Mouse (Mus musculus): Measurements from ENCODE around the gene Zfp446.

GRCm38 (mm10) chr7:12985724-12986123 lies 8.1 kb downstream of the Zfp446 start:
- TF ChIP-seq CEBPB (IDR thresholded peaks at IDR 0.05; ENCODE audit: insufficient read depth, poor library complexity, severe bottlenecking) = no peak
- no peak for TF ChIP-seq POLR2A (IDR thresholded peaks at IDR 0.05; ENCODE audit: insufficient read length, low read depth)
- no peak for TF ChIP-seq POLR2AphosphoS2 (IDR thresholded peaks at IDR 0.05; ENCODE audit: insufficient read length, low read depth)
- no peak for TF ChIP-seq SRF (IDR thresholded peaks at IDR 0.05; ENCODE audit: control insufficient read depth, insufficient read length, low read depth)
- TF ChIP-seq E2F4 (IDR thresholded peaks at IDR 0.05; ENCODE audit: insufficient read depth) = no peak
- no peak for TF ChIP-seq TCF12 (IDR thresholded peaks at IDR 0.05; ENCODE audit: insufficient read depth, poor library complexity, severe bottlenecking)
- TF ChIP-seq MYOG (IDR thresholded peaks at IDR 0.05; ENCODE audit: control insufficient read depth in 1 of 3, insufficient read depth in 1 of 3, insufficient read length in 2 of 3, low read depth in 2 of 3) = no peak
- no peak for TF ChIP-seq TCF3 (IDR thresholded peaks at IDR 0.05; ENCODE audit: insufficient read length, low read depth)

Measured in myocyte (in vitro differentiated cells).